Mouse (Mus musculus): ENCODE results near the gene Ppig.
"Not testable (repeated sequence)": the region's sequence is repeated elsewhere in the genome, so short reads cannot be mapped to it uniquely, and the experiment has no call there.

The Ppig gene

GRCm38 (mm10) chr2:69722273-69722649, at the start of gene Ppig:
Gene Ppig, plus strand, starts transcription at chr2:69722545.
- no peak for DNase-seq (ENCODE audit: low spot score in 2 of 2)

GRCm38 (mm10) chr2:69673723-69674122, 48.6 kb upstream of the Ppig start:
- DNase-seq (ENCODE audit: low spot score in 2 of 2): no peak

GRCm38 (mm10) chr2:69675266-69675665, 47.1 kb upstream of the Ppig start:
- DNase-seq (ENCODE audit: low spot score in 2 of 2): no peak

- DNase-seq (ENCODE audit: low spot score in 2 of 2): no peak
These were observed 45.6 kb upstream of the Ppig start for GRCm38 (mm10) chr2:69676713-69677112.

- DNase-seq (ENCODE audit: low spot score in 2 of 2): not testable (repeated sequence)
These were observed 45.1 kb upstream of the Ppig start for GRCm38 (mm10) chr2:69677215-69677614.

- DNase-seq (ENCODE audit: low spot score in 2 of 2): no peak
These were observed 42.4 kb upstream of the Ppig start for GRCm38 (mm10) chr2:69679990-69680389.

GRCm38 (mm10) chr2:69681931-69682330, 40.4 kb upstream of the Ppig start:
- no peak for DNase-seq (ENCODE audit: low spot score in 2 of 2)

- no peak for DNase-seq (ENCODE audit: low spot score in 2 of 2)
These were observed 39.1 kb upstream of the Ppig start for GRCm38 (mm10) chr2:69683036-69683805.

- DNase-seq (ENCODE audit: low spot score in 2 of 2): no peak
These were observed 37.9 kb upstream of the Ppig start for GRCm38 (mm10) chr2:69684488-69684887.

GRCm38 (mm10) chr2:69690214-69690613, 32.1 kb upstream of the Ppig start:
- DNase-seq (ENCODE audit: low spot score in 2 of 2): no peak

- no peak for DNase-seq (ENCODE audit: low spot score in 2 of 2)
These were observed 31.5 kb upstream of the Ppig start for GRCm38 (mm10) chr2:69690843-69691242.

GRCm38 (mm10) chr2:69693501-69693900, 28.8 kb upstream of the Ppig start:
- DNase-seq (ENCODE audit: low spot score in 2 of 2): no peak

GRCm38 (mm10) chr2:69700446-69700845, 21.9 kb upstream of the Ppig start:
- no peak for DNase-seq (ENCODE audit: low spot score in 2 of 2)

GRCm38 (mm10) chr2:69712171-69712570, 10.2 kb upstream of the Ppig start:
- no peak for DNase-seq (ENCODE audit: low spot score in 2 of 2)

- DNase-seq (ENCODE audit: low spot score in 2 of 2): peak; percentile 85 to 88
These were observed 9.2 kb upstream of the Ppig start, which contains the start of gene Fastkd1 for GRCm38 (mm10) chr2:69712981-69713625. Gene Fastkd1, minus strand, starts transcription at chr2:69713516.

GRCm38 (mm10) chr2:69713626-69714014, 8.7 kb upstream of the Ppig start:
- DNase-seq (ENCODE audit: low spot score in 2 of 2): no peak

GRCm38 (mm10) chr2:69714126-69714525, 8.2 kb upstream of the Ppig start:
- no peak for DNase-seq (ENCODE audit: low spot score in 2 of 2)

- no peak for DNase-seq (ENCODE audit: low spot score in 2 of 2)
These were observed 5.9 kb upstream of the Ppig start for GRCm38 (mm10) chr2:69716483-69716882.

- no peak for DNase-seq (ENCODE audit: low spot score in 2 of 2)
These were observed 3.2 kb upstream of the Ppig start for GRCm38 (mm10) chr2:69719121-69719520.

- DNase-seq (ENCODE audit: low spot score in 2 of 2): peak; percentile 85 to 88
These were observed 539 bp downstream of the Ppig start for GRCm38 (mm10) chr2:69722650-69723518.

- DNase-seq (ENCODE audit: low spot score in 2 of 2): no peak
These were observed 1.1 kb downstream of the Ppig start for GRCm38 (mm10) chr2:69723519-69723825.

- no peak for DNase-seq (ENCODE audit: low spot score in 2 of 2)
These were observed 22.7 kb downstream of the Ppig start for GRCm38 (mm10) chr2:69745091-69745490.
